Mouse (Mus musculus): Measurements from ENCODE around the gene D5Ertd579e. TPM values are rescaled to one million over a fixed set of nuclear protein-coding genes. Genes with fewer than 3 reads are reported as not detected.

Gene D5Ertd579e
- total and polyA plus RNA-seq, 2 experiments from 2014 or later, result 32.2 to 56.2 TPM

DNA sequence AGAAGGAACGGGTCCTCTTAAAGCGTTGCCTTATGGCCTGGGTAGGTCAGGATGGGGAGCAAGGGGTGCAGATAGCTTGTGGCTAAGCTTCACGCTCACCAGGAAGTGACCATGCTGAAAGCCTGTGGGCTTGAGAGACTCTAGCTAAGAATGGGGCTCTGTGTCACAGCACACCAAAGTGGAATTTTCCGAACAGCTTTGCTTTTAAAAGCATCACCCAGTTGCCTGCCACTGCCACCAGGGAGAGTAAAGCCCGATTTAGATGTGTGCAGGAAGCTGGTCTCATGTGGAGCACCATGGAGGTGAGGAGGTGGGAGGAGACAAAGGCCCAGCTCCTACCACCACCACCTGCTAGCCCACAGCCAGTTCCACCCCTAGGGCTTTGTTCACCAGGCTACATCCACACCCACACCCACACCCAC lies 105.3 kb downstream of the D5Ertd579e start:
- DNase-seq (ENCODE audit: low spot score) (no peak), ATAC-seq (no peak)
- 74% methylated on average over 5 of the region's 5 CpGs for WGBS
- Histone ChIP-seq H3K27ac (no peak overlapping the region), H3K4me2 (ENCODE audit: low read depth, low read length) (no peak overlapping the region), H3K4me1 (ENCODE audit: insufficient read depth, low read length) (no peaks in the 10 kb centered on the region), H3K9ac (replicated peaks; ENCODE audit: low read length) (no peak overlapping the region), H3K4me3 (ENCODE audit: low read length) (no peak overlapping the region), H3K9me3 (ENCODE audit: low read length) (no peaks in the 10 kb centered on the region), H3K27me3 (ENCODE audit: insufficient read depth, low read length) (no peaks in the 10 kb centered on the region), H3K36me3 (ENCODE audit: insufficient read depth, low read length) (no peaks in the 10 kb centered on the region)
- TF ChIP-seq CTCF (IDR thresholded peaks at IDR 0.05; ENCODE audit: low read depth), result no peak

GRCm38 (mm10) chr5:36584299-36584698 lies 111.5 kb downstream of the D5Ertd579e start:
- no peak overlapping the region for H3K4me2 ChIP-seq (ENCODE audit: low read depth, low read length)
- H3K27ac ChIP-seq, result no peak overlapping the region
- no peak overlapping the region for H3K4me3 ChIP-seq (ENCODE audit: low read length)
- peaks cover 8% of the 10 kb centered on the region; the same call in 1 of the 2 replicates for H3K4me1 ChIP-seq (ENCODE audit: insufficient read depth, low read length)
- peak; percentile 33 for TF ChIP-seq CTCF (IDR thresholded peaks at IDR 0.05; ENCODE audit: low read depth)
- H3K9me3 ChIP-seq (ENCODE audit: low read length), result no peaks in the 10 kb centered on the region
- no peak for DNase-seq (ENCODE audit: low spot score)
- H3K9ac ChIP-seq (replicated peaks; ENCODE audit: low read length), result no peak overlapping the region
- no peaks in the 10 kb centered on the region for H3K36me3 ChIP-seq (ENCODE audit: insufficient read depth, low read length)
- no peak for ATAC-seq
- 73% methylated on average over 6 of the region's 6 CpGs for WGBS
- no peaks in the 10 kb centered on the region for H3K27me3 ChIP-seq (ENCODE audit: insufficient read depth, low read length)

DNA sequence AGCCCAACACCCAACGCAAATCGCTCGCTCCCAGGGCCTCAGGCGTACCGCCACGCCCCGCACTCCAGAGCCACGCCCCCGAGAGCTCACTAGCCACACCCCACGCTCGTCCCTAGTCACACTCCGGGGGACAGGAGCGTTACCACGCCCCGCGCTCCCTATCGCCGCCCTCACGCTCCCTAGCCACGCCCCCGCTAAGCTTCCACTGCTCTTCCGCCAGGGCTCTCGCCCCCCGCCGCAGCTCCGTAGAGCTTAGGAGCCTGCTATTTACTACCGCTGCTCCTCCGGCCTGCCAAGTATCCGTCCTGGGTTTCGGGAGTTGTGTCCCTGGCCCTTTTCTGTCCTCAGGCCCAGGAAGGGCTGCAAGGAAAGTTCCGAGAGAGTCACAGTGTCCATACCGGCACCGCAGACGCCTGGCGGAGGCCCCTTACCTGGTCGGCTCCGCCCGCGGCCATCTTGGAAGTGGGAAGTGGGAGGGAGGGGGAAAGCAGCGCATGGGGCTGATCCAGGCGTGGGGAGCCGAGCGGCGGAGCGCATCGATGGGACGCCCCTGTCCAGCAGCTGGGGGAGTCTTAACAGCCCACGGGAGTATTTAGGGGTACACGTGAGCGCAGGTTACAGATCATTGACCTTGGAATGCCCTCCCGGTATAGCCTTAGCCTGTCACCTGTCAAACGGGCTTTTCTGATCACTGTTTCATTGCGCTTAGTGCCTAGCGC lies 113.7 kb downstream of the D5Ertd579e start:
- DNase-seq (ENCODE audit: low spot score) (peak; percentile 98), ATAC-seq (peak; percentile 99)
- whole genome bisulfite sequencing, result 2% methylated on average over 53 of the region's 54 CpGs
- Histone ChIP-seq H3K4me2 (ENCODE audit: low read depth, low read length) (peak overlapping the region; percentile 89), H3K27me3 (ENCODE audit: insufficient read depth, low read length) (no peaks in the 10 kb centered on the region), H3K9ac (replicated peaks; ENCODE audit: low read length) (peak overlapping the region; percentile 75), H3K4me3 (ENCODE audit: low read length) (peak overlapping the region; percentile 78), H3K36me3 (ENCODE audit: insufficient read depth, low read length) (no peaks in the 10 kb centered on the region), H3K4me1 (ENCODE audit: insufficient read depth, low read length) (peaks cover 8% of the 10 kb centered on the region; the same call in 1 of the 2 replicates), H3K27ac (peak overlapping the region; percentile 92), H3K9me3 (ENCODE audit: low read length) (no peaks in the 10 kb centered on the region)
- no peak for TF ChIP-seq CTCF (IDR thresholded peaks at IDR 0.05; ENCODE audit: low read depth)

- TF ChIP-seq CTCF (IDR thresholded peaks at IDR 0.05; ENCODE audit: low read depth), result no peak
- H3K9me3 ChIP-seq (ENCODE audit: low read length), result no peaks in the 10 kb centered on the region
- peak overlapping the region; percentile 92; the same call in 1 of the 2 replicates for H3K27ac ChIP-seq
- ATAC-seq, result no peak; the same call in 1 of the 2 replicates
- peaks cover 8% of the 10 kb centered on the region; the same call in 1 of the 2 replicates for H3K4me1 ChIP-seq (ENCODE audit: insufficient read depth, low read length)
- H3K36me3 ChIP-seq (ENCODE audit: insufficient read depth, low read length), result no peaks in the 10 kb centered on the region
- peak overlapping the region; percentile 75 for H3K9ac ChIP-seq (replicated peaks; ENCODE audit: low read length)
- peak overlapping the region; percentile 78 for H3K4me3 ChIP-seq (ENCODE audit: low read length)
- H3K4me2 ChIP-seq (ENCODE audit: low read depth, low read length), result peak overlapping the region; percentile 89
- under 1% methylated on average over 40 of the region's 40 CpGs for WGBS
- no peaks in the 10 kb centered on the region for H3K27me3 ChIP-seq (ENCODE audit: insufficient read depth, low read length)
- DNase-seq (ENCODE audit: low spot score), result no peak
Observed at GRCm38 (mm10) chr5:36581259-36581923, 114.4 kb downstream of the D5Ertd579e start.

GRCm38 (mm10) chr5:36579967-36580366 lies 115.9 kb downstream of the D5Ertd579e start:
- H3K36me3 ChIP-seq (ENCODE audit: insufficient read depth, low read length), result no peaks in the 10 kb centered on the region

GRCm38 (mm10) chr5:36578982-36579381 lies 116.8 kb downstream of the D5Ertd579e start:
- 81% methylated on average over 2 of the region's 2 CpGs for WGBS
- DNase-seq (ENCODE audit: low spot score) (no peak), ATAC-seq (no peak)
- H3K36me3 ChIP-seq (ENCODE audit: insufficient read depth, low read length), result no peaks in the 10 kb centered on the region
- no peak overlapping the region for H3K4me2 ChIP-seq (ENCODE audit: low read depth, low read length)
- no peak overlapping the region for H3K4me3 ChIP-seq (ENCODE audit: low read length)
- H3K27ac ChIP-seq, result no peak overlapping the region
- H3K27me3 ChIP-seq (ENCODE audit: insufficient read depth, low read length), result no peaks in the 10 kb centered on the region
- no peak overlapping the region for H3K9ac ChIP-seq (replicated peaks; ENCODE audit: low read length)
- no peak for TF ChIP-seq CTCF (IDR thresholded peaks at IDR 0.05; ENCODE audit: low read depth)
- H3K4me1 ChIP-seq (ENCODE audit: insufficient read depth, low read length), result peaks cover 8% of the 10 kb centered on the region; the same call in 1 of the 2 replicates
- no peaks in the 10 kb centered on the region for H3K9me3 ChIP-seq (ENCODE audit: low read length)

More at GRCm38 (mm10) chr5:36579967-36580366, 115.9 kb downstream of the D5Ertd579e start:
- Histone ChIP-seq H3K4me1 (ENCODE audit: insufficient read depth, low read length) (peaks cover 8% of the 10 kb centered on the region; the same call in 1 of the 2 replicates), H3K4me3 (ENCODE audit: low read length) (no peak overlapping the region), H3K4me2 (ENCODE audit: low read depth, low read length) (no peak overlapping the region), H3K27ac (no peak overlapping the region), H3K9me3 (ENCODE audit: low read length) (no peaks in the 10 kb centered on the region), H3K27me3 (ENCODE audit: insufficient read depth, low read length) (no peaks in the 10 kb centered on the region), H3K9ac (replicated peaks; ENCODE audit: low read length) (no peak overlapping the region)
- ATAC-seq (no peak), DNase-seq (ENCODE audit: low spot score) (no peak)
- no peak for TF ChIP-seq CTCF (IDR thresholded peaks at IDR 0.05; ENCODE audit: low read depth)
- 88% methylated on average over 7 of the region's 7 CpGs for WGBS
